Mouse (Mus musculus) forelimb bud, embryonic 11.5 days (tissue): Measurements from ENCODE around the gene Dynlt1f.
"Not testable (repeated sequence)": the region's sequence is repeated elsewhere in the genome, so short reads cannot be mapped to it uniquely, and the experiment has no call there.

ENCODE experiments used
- DNase-seq: peaks from one replicate; pipeline ENCODE4 v3.0.0-alpha.2; 2012; ENCODE audit warnings: low read depth, low spot score

Gene Dynlt1f

DNA sequence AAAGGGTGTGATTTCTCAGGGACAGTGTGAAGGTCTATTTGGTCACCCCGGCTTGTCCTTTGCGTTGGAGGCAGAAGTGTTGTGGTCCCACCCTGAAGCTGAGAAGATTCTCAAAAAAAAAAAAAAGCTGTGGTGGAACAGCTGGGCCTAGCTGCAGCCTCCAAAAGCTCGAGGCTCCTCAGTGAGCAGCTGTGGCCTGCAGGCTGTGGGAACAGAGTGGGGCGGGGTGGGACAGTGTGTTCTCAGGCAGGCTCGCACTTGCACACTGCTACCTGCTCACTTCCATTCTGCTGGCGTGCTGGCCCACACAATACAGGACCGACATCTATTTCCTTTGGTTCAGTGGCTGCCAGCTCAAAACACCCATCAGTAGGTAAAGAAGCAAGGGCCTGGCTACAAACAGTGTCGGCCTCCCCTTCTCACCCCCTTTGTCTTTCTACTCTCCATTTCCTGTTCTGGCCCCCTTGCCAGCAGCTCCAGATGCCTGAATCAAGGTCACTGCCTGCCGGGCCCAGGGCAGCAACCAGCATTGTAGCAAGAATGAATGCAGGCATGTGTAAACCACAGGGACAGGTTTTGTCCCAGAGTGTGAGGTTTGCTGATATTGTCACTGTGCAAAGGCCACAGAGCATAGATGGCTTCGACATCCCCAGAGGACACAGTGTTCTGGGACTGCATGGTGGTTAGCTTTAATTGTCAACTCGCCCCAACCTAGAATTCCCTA lies 5.6 kb upstream of the Dynlt1f start:
- DNase-seq: not testable (repeated sequence)

DNA sequence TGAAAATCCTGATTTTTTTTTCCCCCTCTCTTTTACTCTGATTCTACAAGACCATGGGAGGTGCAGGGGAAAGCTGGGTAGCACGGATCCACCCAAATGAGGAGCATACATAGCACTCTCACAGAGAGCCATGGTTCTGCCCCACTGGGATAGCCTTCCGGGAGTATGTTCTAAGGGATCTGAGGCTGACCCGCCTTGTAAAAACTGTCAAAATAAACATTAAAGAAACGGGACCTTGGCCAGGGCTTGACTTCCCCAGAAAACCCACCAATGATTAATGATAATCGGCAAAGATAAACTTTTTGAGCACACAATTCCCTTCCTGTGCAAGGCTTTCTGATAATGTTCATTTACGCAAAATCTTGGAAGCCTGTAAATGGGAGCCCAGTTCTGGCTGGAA lies 4.9 kb upstream of the Dynlt1f start:
- DNase-seq: not testable (repeated sequence)

GRCm38 (mm10) chr17:6658801-6659200 lies 3.1 kb upstream of the Dynlt1f start, which contains the start of gene Sytl3:
TSS of gene Sytl3 (plus strand) at chr17:6659093.
- not testable (repeated sequence) for DNase-seq

- not testable (repeated sequence) for DNase-seq
These were observed 771 bp upstream of the Dynlt1f start for GRCm38 (mm10) chr17:6656471-6656870.

GRCm38 (mm10) chr17:6655087-6655511 lies 601 bp downstream of the Dynlt1f start:
- DNase-seq: peak; percentile 83

DNA sequence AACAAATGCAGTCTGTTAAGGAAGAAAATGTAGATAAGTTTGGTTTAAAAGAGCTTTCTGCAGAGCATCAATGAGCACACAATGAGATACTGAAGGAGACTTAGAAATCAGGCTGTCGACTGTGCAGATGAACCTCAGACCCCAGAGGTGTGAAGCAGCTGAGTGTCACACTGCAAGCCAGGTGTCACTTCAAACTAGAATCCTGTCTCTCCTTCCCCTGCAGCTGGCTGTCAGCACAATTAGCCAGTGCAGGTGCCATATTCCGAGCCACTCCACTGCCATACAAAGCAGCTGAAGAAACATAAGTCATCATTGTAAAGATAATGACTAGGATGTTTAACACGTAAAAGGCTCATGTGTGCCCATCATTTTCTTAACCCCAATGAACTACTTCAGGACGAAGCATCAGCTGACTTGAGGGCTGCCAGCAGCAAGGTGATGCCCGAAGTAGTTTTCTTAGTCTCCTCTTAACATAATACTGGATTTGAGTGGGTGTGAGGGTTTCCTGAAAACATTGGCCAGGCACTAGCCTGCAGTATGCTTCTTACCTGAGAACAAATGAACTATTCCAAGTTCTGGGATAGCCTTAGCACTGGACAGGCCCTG lies 2.3 kb downstream of the Dynlt1f start:
- not testable (repeated sequence) for DNase-seq

GRCm38 (mm10) chr17:6650904-6651565 lies 4.7 kb downstream of the Dynlt1f start:
- not testable (repeated sequence) for DNase-seq

- not testable (repeated sequence) for DNase-seq
These were observed 8.2 kb downstream of the Dynlt1f start for GRCm38 (mm10) chr17:6647452-6647851.

GRCm38 (mm10) chr17:6646841-6647240 lies 8.9 kb downstream of the Dynlt1f start:
- not testable (repeated sequence) for DNase-seq

DNA sequence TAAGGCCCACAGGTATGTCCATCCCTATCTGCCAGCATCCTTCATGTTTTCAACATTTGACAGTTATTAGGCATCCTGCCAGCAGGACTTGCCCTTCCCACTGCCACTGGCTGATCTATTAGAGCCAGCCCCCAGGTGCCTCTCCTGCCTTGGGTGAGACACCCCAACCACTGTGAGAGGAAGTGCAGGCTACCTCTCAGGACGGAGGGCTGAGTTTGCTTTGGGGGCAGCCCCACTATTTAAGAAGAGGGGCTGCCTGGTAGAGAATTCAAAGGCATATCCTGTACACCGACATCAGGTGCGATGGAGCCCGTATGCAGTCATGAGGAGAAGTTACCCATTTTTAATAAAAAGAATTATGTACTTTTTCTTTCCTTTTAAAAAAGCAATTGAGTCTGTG lies 10.0 kb downstream of the Dynlt1f start:
- not testable (repeated sequence) for DNase-seq

DNA sequence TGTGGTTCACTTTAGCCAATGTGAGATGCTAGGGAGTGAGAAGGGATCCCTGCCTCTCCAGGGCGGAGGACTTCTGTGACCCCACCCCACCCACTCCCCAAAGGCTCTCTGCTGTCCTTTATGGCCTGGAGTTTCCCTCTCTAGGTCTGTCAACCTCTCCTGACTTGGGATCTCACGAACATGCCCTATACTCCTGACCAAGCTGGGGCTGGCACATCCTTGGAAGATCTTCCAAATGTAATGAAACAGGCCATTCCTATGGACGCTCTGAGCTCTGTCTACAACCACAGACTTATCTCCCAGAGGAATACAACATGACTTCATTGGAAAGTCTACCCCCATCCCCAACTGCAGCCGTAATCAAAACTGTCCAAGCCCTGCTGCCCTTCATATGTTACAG lies 11.0 kb downstream of the Dynlt1f start:
- DNase-seq: not testable (repeated sequence)

GRCm38 (mm10) chr17:6644210-6644609 lies 11.5 kb downstream of the Dynlt1f start:
- DNase-seq: not testable (repeated sequence)

- not testable (repeated sequence) for DNase-seq
These were observed 14.8 kb downstream of the Dynlt1f start for GRCm38 (mm10) chr17:6640771-6641429.

DNA sequence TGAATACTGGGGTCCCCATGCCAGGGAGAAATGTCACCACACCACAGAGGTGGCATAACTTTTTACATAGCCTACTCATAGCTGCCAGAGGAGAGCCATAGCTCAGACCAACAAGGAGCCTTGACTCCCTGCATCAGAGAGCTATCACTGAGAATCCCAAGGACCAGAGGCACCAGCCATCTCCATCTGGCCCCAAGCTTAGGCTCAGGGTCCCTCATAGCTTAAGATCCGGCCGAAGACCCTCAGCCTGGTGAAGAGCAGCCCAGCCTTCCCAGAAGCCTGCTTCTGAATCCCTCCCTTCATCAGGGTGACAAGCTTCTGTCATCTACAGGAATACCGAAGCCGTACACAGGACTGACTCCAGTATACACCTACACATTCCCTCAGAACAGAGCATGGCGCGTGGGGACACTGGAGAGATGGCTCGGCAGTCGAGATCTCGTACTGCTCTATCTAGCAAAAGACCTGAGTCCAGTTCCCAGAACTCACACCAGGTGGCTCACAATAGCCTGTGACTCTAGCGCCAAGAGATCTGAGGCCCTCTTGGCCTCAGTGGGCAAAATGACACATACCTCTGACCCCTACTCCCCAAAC lies 15.6 kb downstream of the Dynlt1f start:
- not testable (repeated sequence) for DNase-seq

- DNase-seq: not testable (repeated sequence)
These were observed 16.2 kb downstream of the Dynlt1f start for GRCm38 (mm10) chr17:6639486-6639885.

- DNase-seq: not testable (repeated sequence)
These were observed 17.3 kb downstream of the Dynlt1f start for GRCm38 (mm10) chr17:6638444-6638843.

GRCm38 (mm10) chr17:6637434-6637833 lies 18.3 kb downstream of the Dynlt1f start:
- DNase-seq: not testable (repeated sequence)

- DNase-seq: no peak
These were observed 18.8 kb downstream of the Dynlt1f start for GRCm38 (mm10) chr17:6636861-6637260.

DNA sequence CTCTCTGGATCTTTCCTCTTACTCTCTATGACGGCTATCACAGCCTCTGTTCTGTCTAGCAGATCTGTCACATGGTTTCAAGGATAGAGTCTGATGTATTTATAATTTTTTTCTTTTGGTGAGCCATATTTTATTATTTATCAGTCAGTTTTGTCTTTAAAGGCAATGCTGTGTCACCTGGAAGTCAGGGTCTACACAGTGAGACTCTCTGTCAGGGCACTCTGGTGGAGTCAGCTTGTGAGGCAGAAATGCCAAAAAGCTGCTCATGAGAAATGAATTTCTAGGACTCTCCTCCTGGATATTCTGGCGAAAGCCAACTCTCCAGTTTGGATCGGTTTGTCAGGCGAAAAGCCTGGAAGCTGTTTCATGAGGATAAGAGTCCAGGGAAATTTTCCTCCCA lies 19.9 kb downstream of the Dynlt1f start:
- DNase-seq: not testable (repeated sequence)

DNA sequence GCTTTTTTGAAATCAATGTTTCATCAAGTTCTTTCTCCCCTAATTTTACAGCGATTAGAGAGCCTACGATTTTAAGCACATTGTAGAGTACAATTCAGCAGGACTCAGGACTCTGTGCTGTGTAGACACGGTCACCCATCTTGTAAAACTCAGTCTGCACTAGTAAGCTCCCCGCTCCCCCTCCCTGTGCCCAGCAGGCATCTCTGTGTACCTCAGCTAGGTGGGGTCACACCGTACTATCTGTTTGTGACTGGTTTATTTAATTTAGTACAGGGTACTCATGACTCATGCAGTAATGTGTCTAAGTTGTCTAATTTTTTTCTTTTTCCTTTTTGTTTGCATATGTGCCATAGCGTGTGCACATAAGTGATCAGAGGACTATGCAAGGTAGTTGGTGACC lies 22.9 kb downstream of the Dynlt1f start:
- DNase-seq: not testable (repeated sequence)

DNA sequence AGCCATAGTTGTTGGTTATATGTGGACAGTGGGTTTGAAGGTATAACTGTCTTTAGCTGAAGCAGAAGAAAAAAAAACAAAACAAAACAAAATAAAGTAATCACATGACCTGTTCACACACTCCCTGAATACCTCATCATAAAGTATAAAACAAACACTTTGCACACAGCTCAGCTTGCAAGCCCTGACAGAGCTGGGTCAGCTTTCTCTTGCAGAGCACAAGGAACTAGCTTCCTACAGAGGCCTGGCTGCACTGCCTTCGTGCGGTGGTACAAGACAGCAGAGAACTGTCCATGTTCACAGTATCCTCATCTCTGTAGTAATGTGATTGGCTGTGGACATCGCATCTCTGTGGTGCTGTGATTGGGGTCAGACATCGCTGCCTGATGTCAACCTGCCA lies 25.3 kb downstream of the Dynlt1f start:
- not testable (repeated sequence) for DNase-seq
